Mouse (Mus musculus) heart, adult 2 months (tissue): ENCODE measurements around the gene Gm3336.

ENCODE experiments used
- CTCF ChIP-seq: fragments of 200-600 bp; IDR thresholded peaks from 2 replicates; pipeline ENCODE4 v1.8.1; 2022; ENCODE audit warnings: antibody characterized with exemption, mild to moderate bottlenecking, moderate library complexity
- EP300 ChIP-seq: fragments of 200-500 bp; IDR thresholded peaks from 2 replicates; pipeline ENCODE4 v1.6.1; 2011; ENCODE audit warnings: low read depth, low read length, control low read depth; ENCODE audit not compliant: insufficient read depth
- POLR2A ChIP-seq: fragments of 200-500 bp; IDR thresholded peaks from 2 replicates; pipeline ENCODE4 v1.6.1; 2011; ENCODE audit warnings: mild to moderate bottlenecking, low read depth, low read length, control low read depth; ENCODE audit not compliant: insufficient read depth

DNA sequence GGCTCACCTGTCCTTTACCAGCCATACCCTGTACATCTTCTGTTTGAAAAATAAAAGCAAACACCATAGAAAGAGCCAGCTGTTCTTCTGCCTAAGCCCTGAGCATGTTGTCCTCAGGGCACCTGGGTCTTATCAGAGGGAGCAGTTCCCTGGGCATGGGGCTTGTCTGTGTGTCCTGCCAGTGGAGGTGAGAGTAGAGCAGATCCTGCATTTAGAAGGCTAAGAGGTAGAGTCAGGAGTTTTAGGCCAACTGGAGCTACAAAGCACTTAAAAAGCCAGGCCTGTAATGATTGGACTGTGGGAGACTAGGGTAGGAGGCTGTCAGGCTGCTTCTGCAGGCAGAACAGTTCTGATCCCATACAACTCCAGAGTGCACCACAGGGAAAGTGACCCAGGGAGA, 39.7 kb upstream of the Gm3336 start:
- no peak for TF ChIP-seq POLR2A
- TF ChIP-seq CTCF = no peak
- no peak for TF ChIP-seq EP300
